Mouse (Mus musculus): ENCODE results near the gene Hp1bp3. TPM values are rescaled to one million over a fixed set of nuclear protein-coding genes. Genes with fewer than 3 reads are reported as not detected.

The Hp1bp3 gene
- polyA plus RNA-seq, 1 experiment, result 138 TPM

Other genes with a start within 250 kb of the Hp1bp3 start
- gene Eif4g3, start 223.3 kb upstream of the Hp1bp3 start, polyA plus RNA-seq (2012; rRNA removed), result 64.2 and 64.6 TPM in 2 replicates
- gene Sh2d5, start 34.1 kb downstream of the Hp1bp3 start, polyA plus RNA-seq (2012; rRNA removed), result 0.51 and 0.52 TPM in 2 replicates
- gene Kif17, start 34.1 kb downstream of the Hp1bp3 start, polyA plus RNA-seq (2012; rRNA removed), result 0.52 and 0.72 TPM in 2 replicates
- gene Ddost, start 88.4 kb downstream of the Hp1bp3 start, polyA plus RNA-seq (2012; rRNA removed), result 133 and 138 TPM in 2 replicates
- gene Pink1, start 110.0 kb downstream of the Hp1bp3 start, polyA plus RNA-seq (2012; rRNA removed), result 92.3 and 122 TPM in 2 replicates
- gene Cda, start 151.7 kb downstream of the Hp1bp3 start, polyA plus RNA-seq (2012; rRNA removed), result 3.3 and 4.1 TPM in 2 replicates
- gene Fam43b, start 180.2 kb downstream of the Hp1bp3 start, polyA plus RNA-seq (2012; rRNA removed), result 0.04 TPM in 1 of 2 replicates, not detected in the other
- gene Mul1, start 218.4 kb downstream of the Hp1bp3 start, polyA plus RNA-seq (2012; rRNA removed), result 12.9 and 17.8 TPM in 2 replicates
- 20.1 and 23.5 TPM in 2 replicates for gene Camk2n1, start 238.0 kb downstream of the Hp1bp3 start, polyA plus RNA-seq (2012; rRNA removed)